Mouse (Mus musculus): Measurements from ENCODE around the gene Mroh9. TPM values are rescaled to one million over a fixed set of nuclear protein-coding genes. Genes with fewer than 3 reads are reported as not detected.

Gene Mroh9
- not detected for polyA plus RNA-seq (2015; fragmentation: Illumina TruSeq; extraction: RNeasy Lipid Tissue Mini Kit (QIAGEN cat#74804); ENCODE audit: insufficient read depth, low read depth, low replicate concordance)

GRCm38 (mm10) chr1:163085570-163085969 is at the start of gene Mroh9:
Gene Mroh9, minus strand, starts transcription at chr1:163085670.

GRCm38 (mm10) chr1:162984428-162984827 is 101.0 kb downstream of the Mroh9 start, which contains the start of gene Fmo3:
Gene Fmo3, minus strand, starts transcription at chr1:162984528.

Other genes starting within 250 kb of the Mroh9 start
- 24.3 TPM for gene Fmo1, start 219.1 kb downstream of the Mroh9 start, polyA plus RNA-seq (2015; fragmentation: Illumina TruSeq; extraction: RNeasy Lipid Tissue Mini Kit (QIAGEN cat#74804); ENCODE audit: insufficient read depth, low read depth, low replicate concordance)
- gene Fmo2, start 186.9 kb downstream of the Mroh9 start, polyA plus RNA-seq (2015; fragmentation: Illumina TruSeq; extraction: RNeasy Lipid Tissue Mini Kit (QIAGEN cat#74804); ENCODE audit: insufficient read depth, low read depth, low replicate concordance) = 45.5 TPM
- not detected for gene Fmo6, start 148.2 kb downstream of the Mroh9 start, polyA plus RNA-seq (2015; fragmentation: Illumina TruSeq; extraction: RNeasy Lipid Tissue Mini Kit (QIAGEN cat#74804); ENCODE audit: insufficient read depth, low read depth, low replicate concordance)
- not detected for gene Fmo3, start 101.1 kb downstream of the Mroh9 start, polyA plus RNA-seq (2015; fragmentation: Illumina TruSeq; extraction: RNeasy Lipid Tissue Mini Kit (QIAGEN cat#74804); ENCODE audit: insufficient read depth, low read depth, low replicate concordance)
- gene Prrx1, start 228.0 kb upstream of the Mroh9 start, polyA plus RNA-seq (2015; fragmentation: Illumina TruSeq; extraction: RNeasy Lipid Tissue Mini Kit (QIAGEN cat#74804); ENCODE audit: insufficient read depth, low read depth, low replicate concordance) = 4.4 TPM

Measured in pancreas, adult 10 weeks (tissue).